Mouse (Mus musculus) CH12.LX (cell line): ENCODE results near the gene Dgkd.
"Not testable (repeated sequence)": the region's sequence is repeated elsewhere in the genome, so short reads cannot be mapped to it uniquely, and the experiment has no call there.

Experiments used
- BHLHE40 ChIP-seq: IDR thresholded peaks from 2 replicates; pipeline ENCODE4 v1.6.1; 2011; ENCODE audit warnings: mild to moderate bottlenecking, low read depth, low read length, improper control_type of control experiment
- CHD1 ChIP-seq: IDR thresholded peaks from 2 replicates; pipeline ENCODE4 v1.6.1; 2012; ENCODE audit warnings: low read depth, low read length, improper control_type of control experiment, inconsistent platforms
- CTCF ChIP-seq, 2 experiments: IDR thresholded peaks in 1 of 2; conservative IDR thresholded peaks in 1 of 2; 2 replicates each; pipeline ENCODE4 v1.5.1; 2011 to 2012; ENCODE audit warnings: low read depth in 2 of 2, low read length in 2 of 2, improper control_type of control experiment in 1 of 2, inconsistent platforms in 1 of 2, mild to moderate bottlenecking in 1 of 2, moderate library complexity in 1 of 2
- HCFC1 ChIP-seq: IDR thresholded peaks from 2 replicates; pipeline ENCODE4 v1.6.1; 2012; ENCODE audit warnings: low read depth, mild to moderate bottlenecking, inconsistent platforms, low read length, improper control_type of control experiment
- MAFK ChIP-seq: IDR thresholded peaks from 2 replicates; pipeline ENCODE4 v1.6.1; 2011; ENCODE audit warnings: low read length, improper control_type of control experiment; ENCODE audit not compliant: insufficient replicate concordance
- MAX ChIP-seq: IDR thresholded peaks from 2 replicates; pipeline ENCODE4 v1.6.1; 2011; ENCODE audit warnings: low read length, improper control_type of control experiment
- MXI1 ChIP-seq: IDR thresholded peaks from 2 replicates; pipeline ENCODE4 v1.6.1; 2011; ENCODE audit warnings: mild to moderate bottlenecking, low read depth, low read length, improper control_type of control experiment
- MYC ChIP-seq: IDR thresholded peaks from 2 replicates; pipeline ENCODE4 v1.6.1; 2011; ENCODE audit warnings: low read depth, mild to moderate bottlenecking, improper control_type of control experiment, low read length
- NELFE ChIP-seq: IDR thresholded peaks from 2 replicates; pipeline ENCODE4 v1.6.1; 2011; ENCODE audit warnings: low read depth, low read length, improper control_type of control experiment
- POLR2A ChIP-seq: IDR thresholded peaks from 2 replicates; pipeline ENCODE4 v1.6.1; 2011; ENCODE audit warnings: low read depth, mild to moderate bottlenecking, improper control_type of control experiment, low read length
- POLR2AphosphoS2 ChIP-seq: IDR thresholded peaks from 2 replicates; pipeline ENCODE4 v1.6.1; 2011; ENCODE audit warnings: low read depth, low read length, improper control_type of control experiment
- SIN3A ChIP-seq: IDR thresholded peaks from 2 replicates; pipeline ENCODE4 v1.6.1; 2012; ENCODE audit warnings: low read length, improper control_type of control experiment, inconsistent platforms
- USF1 ChIP-seq: IDR thresholded peaks from 2 replicates; pipeline ENCODE4 v1.6.1; 2014; ENCODE audit warnings: low read depth, mild to moderate bottlenecking, inconsistent platforms, low read length, improper control_type of control experiment
- ZMIZ1 ChIP-seq: IDR thresholded peaks from 2 replicates; pipeline ENCODE4 v1.6.1; 2012; ENCODE audit warnings: low read depth, mild to moderate bottlenecking, inconsistent platforms, low read length, improper control_type of control experiment

GRCm38 (mm10) chr1:87827476-87827875 is 25.6 kb upstream of the Dgkd start:
- not testable (repeated sequence) for TF ChIP-seq MXI1, POLR2A, MAFK, CHD1, HCFC1, SIN3A, MYC, NELFE, BHLHE40, MAX, ZMIZ1, USF1, POLR2AphosphoS2
- peak in 1 of 2 experiments; percentile 19; a peak in 1 of 4 replicates for TF ChIP-seq CTCF (conservative IDR thresholded peaks at IDR 0.05 in 1 of 2, IDR thresholded peaks at IDR 0.05 in 1 of 2; ENCODE audit: low read depth in 2 of 2, low read length in 2 of 2)
